Mouse (Mus musculus) 416B (cell line): ENCODE data around the gene Osbpl3.

Experiments used
- DNase-seq: peaks from one replicate; pipeline ENCODE4 v3.0.0; 2011; ENCODE audit warnings: low read depth

Osbpl3 gene

DNA sequence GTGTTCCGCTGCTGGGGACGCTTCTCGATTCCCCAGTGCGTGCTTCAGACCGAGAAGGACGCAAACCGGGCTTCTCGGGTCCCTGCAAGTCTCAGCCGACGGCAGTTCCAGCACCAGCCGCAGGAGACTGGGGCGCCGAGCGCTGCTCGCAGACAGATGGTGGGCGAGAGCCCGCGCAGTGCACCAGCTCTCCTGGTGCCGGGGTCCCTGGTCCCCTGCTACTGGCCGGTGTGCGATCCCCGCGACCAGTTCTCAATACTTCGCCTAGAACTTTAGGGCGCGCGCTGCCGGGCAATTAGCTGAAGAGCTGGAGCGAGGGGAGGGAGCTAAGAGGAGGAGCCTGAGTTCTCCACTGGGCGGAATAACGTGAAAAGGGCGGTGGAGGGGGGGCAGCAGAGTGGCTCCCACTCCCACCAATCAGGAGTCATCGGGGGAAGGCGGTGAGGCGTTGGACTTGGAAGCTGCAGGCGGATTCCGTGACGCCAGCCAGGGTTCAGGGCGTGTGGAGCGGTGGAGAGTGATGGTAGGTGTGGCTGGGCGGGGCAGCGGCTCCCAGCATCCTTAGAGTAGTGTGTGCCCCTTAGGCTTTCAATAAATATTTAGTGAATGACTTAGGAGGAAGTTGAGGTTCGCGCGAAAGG is at the start of gene Osbpl3:
TSS of gene Osbpl3 (minus strand) at position 373 of the 641 bp plus-strand sequence.
- DNase-seq = peak; percentile 99

GRCm38 (mm10) chr6:50505531-50505930 is 49.5 kb upstream of the Osbpl3 start:
- no peak for DNase-seq

- DNase-seq = no peak
Observed at GRCm38 (mm10) chr6:50504711-50505110, 48.7 kb upstream of the Osbpl3 start.

GRCm38 (mm10) chr6:50503779-50504178 is 47.8 kb upstream of the Osbpl3 start:
- no peak for DNase-seq

- DNase-seq = peak; percentile 85
Observed at GRCm38 (mm10) chr6:50503031-50503430, 47.0 kb upstream of the Osbpl3 start.

DNA sequence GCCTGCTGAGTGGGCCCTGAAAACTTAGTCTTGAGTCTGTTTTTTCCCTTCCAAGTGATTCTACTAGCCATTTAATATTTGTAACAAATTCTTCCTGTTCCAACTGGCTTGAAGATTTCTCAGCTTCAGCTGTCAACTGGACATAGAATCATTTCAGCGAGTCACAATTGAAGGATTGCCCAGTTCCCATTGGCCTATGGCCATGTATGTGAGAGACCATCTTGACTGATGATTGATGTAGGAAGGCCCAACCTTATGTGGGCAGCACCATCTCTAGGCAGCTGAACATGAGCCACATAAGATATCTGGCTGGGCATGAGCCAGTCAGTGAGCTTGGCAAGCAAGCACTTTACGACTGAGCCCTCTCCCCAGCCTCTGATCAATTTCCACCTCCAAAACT is 42.3 kb upstream of the Osbpl3 start:
- DNase-seq = no peak

- no peak for DNase-seq
Observed at GRCm38 (mm10) chr6:50490519-50490918, 34.5 kb upstream of the Osbpl3 start.

GRCm38 (mm10) chr6:50489380-50489779 is 33.4 kb upstream of the Osbpl3 start:
- DNase-seq = no peak

GRCm38 (mm10) chr6:50486035-50486902 is 30.3 kb upstream of the Osbpl3 start:
- no peak for DNase-seq

DNA sequence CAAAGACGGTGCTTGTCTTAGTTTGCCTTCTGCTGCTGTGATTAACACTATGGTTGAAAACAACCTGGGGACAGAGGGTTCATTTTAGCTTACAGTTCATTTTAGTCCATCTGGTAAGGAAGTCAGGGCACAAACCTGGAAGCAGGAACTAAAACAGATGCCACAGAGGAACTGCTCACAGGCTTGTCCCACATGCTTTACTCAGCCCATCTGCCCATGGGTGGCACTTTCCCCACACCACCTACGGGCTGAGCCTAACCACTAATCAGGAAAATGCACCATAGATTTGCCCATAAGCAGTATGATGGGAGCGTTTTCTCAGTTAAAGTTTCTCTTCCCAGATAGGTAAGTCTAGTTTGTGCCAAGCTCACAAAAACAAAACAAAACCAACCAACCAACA is 27.4 kb upstream of the Osbpl3 start:
- DNase-seq = no peak

GRCm38 (mm10) chr6:50481460-50481859 is 25.5 kb upstream of the Osbpl3 start:
- no peak for DNase-seq

- no peak for DNase-seq
Observed at GRCm38 (mm10) chr6:50466451-50466850, 10.4 kb upstream of the Osbpl3 start.

DNA sequence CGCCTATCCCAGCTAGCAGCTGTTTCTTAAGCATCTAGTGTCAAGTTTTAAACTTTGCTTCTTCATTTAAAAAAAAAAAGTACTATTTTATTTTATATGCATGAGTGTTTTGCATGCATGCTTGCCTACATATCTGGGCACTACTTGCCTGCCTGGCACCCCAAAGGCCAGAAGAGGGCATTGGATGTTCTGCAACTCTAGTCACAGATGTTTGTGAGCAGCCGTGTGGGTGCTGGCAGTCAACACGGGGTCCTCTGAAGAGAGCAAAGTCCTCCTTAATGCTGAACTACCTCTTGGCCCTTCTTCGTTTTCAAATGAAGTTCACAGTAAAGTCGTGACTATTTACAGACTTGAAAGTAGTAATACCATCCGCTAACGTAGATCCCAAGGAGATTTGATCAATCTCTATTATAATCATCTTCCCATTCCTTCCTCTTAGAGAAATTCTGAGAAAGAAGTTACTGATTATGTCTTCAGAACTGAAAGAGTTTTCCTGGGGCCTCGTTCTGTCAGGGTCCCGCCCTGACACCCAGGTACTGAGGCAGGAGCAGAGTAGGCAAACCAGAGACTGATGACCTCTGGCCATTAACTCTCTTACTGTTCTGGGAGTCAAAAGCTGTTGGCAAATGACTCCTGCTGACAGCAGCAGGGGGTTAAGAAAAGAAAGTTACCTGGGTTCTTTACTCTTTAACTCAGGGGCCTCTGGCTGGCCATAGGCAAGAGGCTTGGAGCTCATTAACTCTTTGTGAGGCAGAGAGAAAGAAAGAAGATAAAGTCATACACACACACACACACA is 8.9 kb upstream of the Osbpl3 start:
- DNase-seq = no peak

GRCm38 (mm10) chr6:50462026-50462425 is 6.0 kb upstream of the Osbpl3 start:
- no peak for DNase-seq

- no peak for DNase-seq
Observed at GRCm38 (mm10) chr6:50461585-50461984, 5.6 kb upstream of the Osbpl3 start.

DNA sequence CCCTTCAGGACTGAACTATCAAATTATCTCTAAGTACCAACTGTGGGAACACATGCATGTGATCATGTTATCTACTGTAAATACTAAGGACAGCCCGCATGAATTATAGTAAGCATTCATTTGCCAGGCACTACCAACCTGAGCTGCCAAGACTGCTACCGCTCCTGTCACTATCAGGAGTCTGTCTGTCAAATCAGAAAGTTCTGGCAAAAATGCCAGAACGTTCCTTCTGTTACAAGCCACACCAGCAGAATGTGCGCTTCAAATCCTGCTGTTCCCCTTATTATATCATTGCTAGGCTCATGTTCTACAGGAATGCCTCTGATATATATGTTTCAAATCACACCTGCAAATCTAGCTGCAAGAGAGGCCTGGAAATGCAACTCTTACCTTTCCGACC is 4.6 kb upstream of the Osbpl3 start:
- DNase-seq = no peak

DNA sequence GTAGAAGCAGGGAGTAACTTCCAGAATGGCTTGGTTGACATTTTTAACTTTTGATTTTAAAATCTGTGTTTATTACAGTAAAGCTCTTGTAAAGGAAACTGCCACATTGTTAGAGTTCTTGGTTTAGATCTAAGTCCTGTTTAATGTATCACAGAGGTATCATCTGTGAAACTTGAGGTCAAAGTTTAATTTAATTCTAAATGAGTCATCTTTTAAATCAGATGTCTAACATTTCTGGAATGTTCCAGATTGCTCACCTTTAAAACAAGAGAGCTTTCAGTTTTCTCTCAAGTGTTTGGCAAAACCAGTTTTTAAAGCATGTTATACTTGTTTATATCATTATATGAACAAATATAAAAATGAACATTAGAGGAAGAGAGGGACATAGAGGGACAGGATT is 4.2 kb upstream of the Osbpl3 start:
- no peak for DNase-seq

GRCm38 (mm10) chr6:50459271-50459670 is 3.3 kb upstream of the Osbpl3 start:
- DNase-seq = peak; percentile 96

GRCm38 (mm10) chr6:50457551-50458348 is 1.7 kb upstream of the Osbpl3 start:
- no peak for DNase-seq

DNA sequence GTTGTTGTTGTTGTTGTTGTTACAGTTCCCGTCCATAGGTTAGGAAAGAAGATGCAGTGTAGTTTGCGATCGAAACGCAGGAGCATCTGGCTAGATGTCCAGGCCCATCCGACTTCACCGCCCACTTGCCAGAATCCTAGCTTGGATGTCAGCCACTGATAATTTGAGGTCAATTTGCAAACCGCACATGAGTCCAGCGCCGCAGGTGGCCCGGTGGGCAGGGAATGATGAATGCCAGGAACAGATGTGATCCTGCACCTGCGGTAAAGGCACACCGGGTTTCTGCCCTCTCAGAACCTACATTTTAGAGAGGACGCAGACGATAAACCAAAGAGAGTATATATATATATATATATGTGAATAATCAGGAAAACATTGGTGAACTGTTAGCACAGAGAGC is 705 bp upstream of the Osbpl3 start:
- no peak for DNase-seq

DNA sequence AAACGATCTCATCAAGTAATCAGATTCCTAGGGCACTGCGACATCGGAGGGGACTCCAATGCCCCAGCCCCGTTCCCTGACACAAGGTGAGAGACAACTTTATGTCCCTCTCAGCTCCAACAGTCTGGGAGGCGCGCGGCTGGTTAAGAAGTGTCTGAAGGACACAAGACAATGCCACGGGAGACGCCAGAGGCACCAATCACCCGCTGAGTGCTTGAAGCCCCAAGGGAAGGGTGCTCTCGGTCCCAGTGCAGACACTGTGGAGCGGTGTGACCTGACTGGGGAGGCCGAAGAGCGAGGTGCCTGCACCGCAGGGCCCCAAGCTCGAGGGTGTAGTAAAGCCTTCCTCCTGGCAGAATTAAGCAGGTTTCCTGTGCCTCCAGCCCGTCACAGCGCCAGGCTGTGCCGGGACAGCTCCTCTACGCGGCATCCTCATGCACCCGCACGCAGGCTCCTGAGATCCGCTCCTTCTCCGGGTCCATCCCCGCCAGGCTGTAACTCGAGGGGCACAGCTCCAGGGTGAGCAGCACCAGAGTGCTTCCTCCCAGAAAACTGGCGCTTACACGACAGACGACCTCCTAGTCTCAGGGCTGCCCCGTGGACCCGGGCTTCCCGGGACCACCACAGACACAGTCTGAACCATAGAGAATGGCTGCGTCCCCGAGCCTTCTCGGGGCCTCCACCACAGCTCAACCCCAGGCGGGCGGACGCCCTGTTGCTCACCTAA is 736 bp downstream of the Osbpl3 start:
- peak; percentile 64 for DNase-seq
